Mouse (Mus musculus): ENCODE results near the gene Mpl. TPM values are rescaled to one million over a fixed set of nuclear protein-coding genes. Genes with fewer than 3 reads are reported as not detected.

Gene Mpl
- not detected for polyA plus RNA-seq (2012; fragmentation: generic; extraction: Trizol)

DNA sequence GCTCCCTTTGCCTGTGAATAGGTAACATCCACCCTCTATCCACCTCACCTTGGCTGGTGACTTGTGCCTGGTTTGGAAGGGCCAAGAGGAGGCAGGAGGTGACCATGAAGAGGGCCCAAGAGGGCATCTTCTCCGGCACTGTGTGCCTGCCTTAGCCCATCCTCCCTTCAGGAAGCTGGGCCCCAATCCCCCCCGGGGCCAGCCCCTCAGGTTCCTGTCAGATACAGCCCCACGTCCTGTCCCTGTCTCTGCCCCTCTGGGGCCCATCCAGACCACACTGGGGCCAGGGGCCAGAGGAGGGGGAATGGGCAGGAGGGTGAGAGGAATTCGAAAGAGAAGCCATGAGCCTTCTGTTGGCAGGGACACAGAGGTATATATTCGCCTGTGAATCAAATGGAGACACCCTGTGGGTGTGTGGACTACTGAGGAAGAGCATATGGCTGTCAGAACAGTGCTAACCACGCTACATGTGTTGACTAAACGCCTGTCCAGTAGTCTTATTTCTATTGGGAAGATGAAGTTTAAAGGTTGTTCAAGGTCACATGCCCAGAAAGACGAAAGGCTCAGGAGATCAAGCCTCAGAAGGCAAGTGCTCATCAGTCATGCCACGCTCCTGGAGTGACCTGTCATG is at the start of gene Mpl:
Gene Mpl, minus strand, starts transcription at position 169 of the 631 bp plus-strand sequence.
- Histone ChIP-seq H3K36me3 (ENCODE audit: control insufficient read depth, insufficient read depth) (no peaks in the 10 kb centered on the region), H3ac (ENCODE audit: control insufficient read depth, insufficient read length) (no peak within 1 kb of the TSS), H3K27me3 (ENCODE audit: control insufficient read depth, insufficient read depth, insufficient read length) (peaks cover 62% of the 10 kb centered on the region), H3K4me3 (no peak within 1 kb of the TSS), H3K79me2 (ENCODE audit: control insufficient read depth, insufficient read depth) (no peaks in the 10 kb centered on the region), H3K4me2 (ENCODE audit: low read depth) (no peak within 1 kb of the TSS)
- TF ChIP-seq E2F4 (IDR thresholded peaks at IDR 0.05; ENCODE audit: insufficient read depth) (no peak), MAX (IDR thresholded peaks at IDR 0.05; ENCODE audit: low read depth) (no peak), POLR2A (IDR thresholded peaks at IDR 0.05; ENCODE audit: insufficient read length, low read depth) (no peak), REST (IDR thresholded peaks at IDR 0.05; ENCODE audit: insufficient read depth, insufficient read length) (no peak), TCF12 (IDR thresholded peaks at IDR 0.05; ENCODE audit: insufficient read depth, poor library complexity, severe bottlenecking) (no peak), TCF3 (IDR thresholded peaks at IDR 0.05; ENCODE audit: insufficient read length, low read depth) (no peak), CEBPB (IDR thresholded peaks at IDR 0.05; ENCODE audit: insufficient read depth, poor library complexity, severe bottlenecking) (no peak), USF1 (IDR thresholded peaks at IDR 0.05; ENCODE audit: low read depth) (no peak), MYOD1 (IDR thresholded peaks at IDR 0.05; ENCODE audit: control insufficient read depth in 1 of 3, insufficient read length in 2 of 3, low read depth in 2 of 3) (no peak), SRF (IDR thresholded peaks at IDR 0.05; ENCODE audit: control insufficient read depth, insufficient read length, low read depth) (no peak), MYOG (IDR thresholded peaks at IDR 0.05; ENCODE audit: control insufficient read depth in 1 of 3, insufficient read depth in 1 of 3, insufficient read length in 2 of 3, low read depth in 2 of 3) (no peak), POLR2AphosphoS2 (IDR thresholded peaks at IDR 0.05; ENCODE audit: insufficient read length, low read depth) (no peak)

- Histone ChIP-seq H3K27me3 (ENCODE audit: control insufficient read depth, insufficient read depth, insufficient read length) (no peaks in the 10 kb centered on the region), H3K4me2 (ENCODE audit: low read depth) (no peak overlapping the region), H3K4me3 (no peak overlapping the region), H3K36me3 (ENCODE audit: control insufficient read depth, insufficient read depth) (no peaks in the 10 kb centered on the region), H3ac (ENCODE audit: control insufficient read depth, insufficient read length) (no peak overlapping the region), H3K79me2 (ENCODE audit: control insufficient read depth, insufficient read depth) (no peaks in the 10 kb centered on the region)
- TF ChIP-seq CEBPB (IDR thresholded peaks at IDR 0.05; ENCODE audit: insufficient read depth, poor library complexity, severe bottlenecking) (no peak), MAX (IDR thresholded peaks at IDR 0.05; ENCODE audit: low read depth) (no peak), TCF3 (IDR thresholded peaks at IDR 0.05; ENCODE audit: insufficient read length, low read depth) (no peak), SRF (IDR thresholded peaks at IDR 0.05; ENCODE audit: control insufficient read depth, insufficient read length, low read depth) (no peak), USF1 (IDR thresholded peaks at IDR 0.05; ENCODE audit: low read depth) (no peak), E2F4 (IDR thresholded peaks at IDR 0.05; ENCODE audit: insufficient read depth) (no peak), TCF12 (IDR thresholded peaks at IDR 0.05; ENCODE audit: insufficient read depth, poor library complexity, severe bottlenecking) (no peak), MYOG (IDR thresholded peaks at IDR 0.05; ENCODE audit: control insufficient read depth in 1 of 3, insufficient read depth in 1 of 3, insufficient read length in 2 of 3, low read depth in 2 of 3) (no peak), POLR2A (IDR thresholded peaks at IDR 0.05; ENCODE audit: insufficient read length, low read depth) (no peak), REST (IDR thresholded peaks at IDR 0.05; ENCODE audit: insufficient read depth, insufficient read length) (no peak), MYOD1 (IDR thresholded peaks at IDR 0.05; ENCODE audit: control insufficient read depth in 1 of 3, insufficient read length in 2 of 3, low read depth in 2 of 3) (no peak), POLR2AphosphoS2 (IDR thresholded peaks at IDR 0.05; ENCODE audit: insufficient read length, low read depth) (no peak)
Observed at GRCm38 (mm10) chr4:118505551-118505950, 48.2 kb upstream of the Mpl start.

DNA sequence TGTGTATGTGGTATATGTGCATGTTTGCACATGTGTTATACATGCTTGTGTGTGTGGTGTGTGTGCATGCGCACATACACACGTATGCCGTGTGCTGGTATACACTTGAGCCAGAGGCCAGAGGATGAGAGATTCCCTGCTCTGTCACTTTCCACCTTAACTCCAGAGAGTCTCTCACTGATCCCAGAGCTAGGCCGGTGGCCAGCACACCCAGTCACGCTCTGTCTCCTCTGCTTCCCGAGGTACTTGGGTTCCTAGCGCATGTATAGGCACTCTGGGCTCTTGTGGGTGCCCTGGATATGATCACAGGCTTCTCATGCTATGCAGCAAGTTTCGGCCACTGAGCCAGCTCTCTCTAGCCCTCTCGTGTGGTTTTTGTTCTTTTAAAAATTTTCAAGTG is 43.5 kb upstream of the Mpl start:
- TF ChIP-seq TCF12 (IDR thresholded peaks at IDR 0.05; ENCODE audit: insufficient read depth, poor library complexity, severe bottlenecking) (no peak), POLR2AphosphoS2 (IDR thresholded peaks at IDR 0.05; ENCODE audit: insufficient read length, low read depth) (no peak), POLR2A (IDR thresholded peaks at IDR 0.05; ENCODE audit: insufficient read length, low read depth) (no peak), TCF3 (IDR thresholded peaks at IDR 0.05; ENCODE audit: insufficient read length, low read depth) (no peak), MYOG (IDR thresholded peaks at IDR 0.05; ENCODE audit: control insufficient read depth in 1 of 3, insufficient read depth in 1 of 3, insufficient read length in 2 of 3, low read depth in 2 of 3) (no peak), SRF (IDR thresholded peaks at IDR 0.05; ENCODE audit: control insufficient read depth, insufficient read length, low read depth) (no peak), USF1 (IDR thresholded peaks at IDR 0.05; ENCODE audit: low read depth) (no peak), REST (IDR thresholded peaks at IDR 0.05; ENCODE audit: insufficient read depth, insufficient read length) (no peak), CEBPB (IDR thresholded peaks at IDR 0.05; ENCODE audit: insufficient read depth, poor library complexity, severe bottlenecking) (no peak)
- no peaks in the 10 kb centered on the region for H3K36me3 ChIP-seq (ENCODE audit: control insufficient read depth, insufficient read depth)
- no peak overlapping the region for H3K4me3 ChIP-seq
- no peaks in the 10 kb centered on the region for H3K79me2 ChIP-seq (ENCODE audit: control insufficient read depth, insufficient read depth)
- no peak overlapping the region for H3ac ChIP-seq (ENCODE audit: control insufficient read depth, insufficient read length)
- peaks cover 18% of the 10 kb centered on the region for H3K27me3 ChIP-seq (ENCODE audit: control insufficient read depth, insufficient read depth, insufficient read length)
- H3K4me2 ChIP-seq (ENCODE audit: low read depth), result no peak overlapping the region

DNA sequence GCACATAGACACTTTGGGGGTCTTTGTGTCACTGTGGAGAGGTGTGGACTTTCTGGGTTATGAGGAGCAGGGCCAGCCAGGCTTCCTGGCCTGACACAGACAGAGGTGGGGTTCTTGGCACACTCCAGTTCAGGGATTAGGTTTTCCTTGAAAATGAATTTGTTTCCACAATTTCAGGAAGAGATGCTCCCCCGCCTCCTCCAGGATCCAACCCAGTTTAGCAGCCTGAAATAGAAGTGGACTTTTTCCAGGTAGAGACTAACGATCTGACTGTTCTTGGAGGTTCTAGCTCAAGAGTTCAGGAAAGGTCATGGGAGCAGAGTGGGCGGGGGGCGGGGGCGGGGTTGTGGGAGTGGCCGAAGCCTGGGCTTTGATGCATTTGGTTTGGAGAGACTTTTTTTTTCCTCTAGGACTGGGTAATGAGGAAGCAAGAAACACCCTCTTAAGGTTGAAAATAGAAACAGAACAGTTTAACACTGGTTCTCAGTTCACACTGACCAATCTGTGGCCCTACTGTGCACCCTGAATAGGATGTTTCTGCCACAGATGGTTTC is 42.9 kb upstream of the Mpl start:
- Histone ChIP-seq H3K27me3 (ENCODE audit: control insufficient read depth, insufficient read depth, insufficient read length) (peaks cover 18% of the 10 kb centered on the region), H3K4me2 (ENCODE audit: low read depth) (no peak overlapping the region), H3K4me3 (no peak overlapping the region), H3ac (ENCODE audit: control insufficient read depth, insufficient read length) (no peak overlapping the region), H3K36me3 (ENCODE audit: control insufficient read depth, insufficient read depth) (no peaks in the 10 kb centered on the region), H3K79me2 (ENCODE audit: control insufficient read depth, insufficient read depth) (no peaks in the 10 kb centered on the region)
- TF ChIP-seq MAX (IDR thresholded peaks at IDR 0.05; ENCODE audit: low read depth), result no peak
- TF ChIP-seq E2F4 (IDR thresholded peaks at IDR 0.05; ENCODE audit: insufficient read depth), result no peak
- no peak for TF ChIP-seq TCF12 (IDR thresholded peaks at IDR 0.05; ENCODE audit: insufficient read depth, poor library complexity, severe bottlenecking)
- no peak for TF ChIP-seq CEBPB (IDR thresholded peaks at IDR 0.05; ENCODE audit: insufficient read depth, poor library complexity, severe bottlenecking)
- TF ChIP-seq POLR2AphosphoS2 (IDR thresholded peaks at IDR 0.05; ENCODE audit: insufficient read length, low read depth), result no peak
- no peak for TF ChIP-seq SRF (IDR thresholded peaks at IDR 0.05; ENCODE audit: control insufficient read depth, insufficient read length, low read depth)
- no peak for TF ChIP-seq POLR2A (IDR thresholded peaks at IDR 0.05; ENCODE audit: insufficient read length, low read depth)
- TF ChIP-seq USF1 (IDR thresholded peaks at IDR 0.05; ENCODE audit: low read depth), result no peak
- no peak for TF ChIP-seq MYOG (IDR thresholded peaks at IDR 0.05; ENCODE audit: control insufficient read depth in 1 of 3, insufficient read depth in 1 of 3, insufficient read length in 2 of 3, low read depth in 2 of 3)
- no peak for TF ChIP-seq MYOD1 (IDR thresholded peaks at IDR 0.05; ENCODE audit: control insufficient read depth in 1 of 3, insufficient read length in 2 of 3, low read depth in 2 of 3)
- no peak for TF ChIP-seq REST (IDR thresholded peaks at IDR 0.05; ENCODE audit: insufficient read depth, insufficient read length)
- TF ChIP-seq TCF3 (IDR thresholded peaks at IDR 0.05; ENCODE audit: insufficient read length, low read depth), result no peak

Data from myocyte (in vitro differentiated cells).